Mouse (Mus musculus): ENCODE results near the gene Auts2.

Auts2 gene

GRCm38 (mm10) chr5:132013296-132013695 is 529.8 kb downstream of the Auts2 start:
- no peak for DNase-seq (ENCODE audit: low spot score in 2 of 2)

- no peak for DNase-seq (ENCODE audit: low spot score in 2 of 2)
These were observed 531.3 kb downstream of the Auts2 start for GRCm38 (mm10) chr5:132011795-132012194.

GRCm38 (mm10) chr5:132008703-132009222 is 534.4 kb downstream of the Auts2 start:
- no peak for DNase-seq (ENCODE audit: low spot score in 2 of 2)

GRCm38 (mm10) chr5:132007907-132008306 is 535.2 kb downstream of the Auts2 start:
- DNase-seq (ENCODE audit: low spot score in 2 of 2), result no peak

- DNase-seq (ENCODE audit: low spot score in 2 of 2), result no peak
These were observed 550.4 kb downstream of the Auts2 start for GRCm38 (mm10) chr5:131992681-131993211.

- DNase-seq (ENCODE audit: low spot score in 2 of 2), result no peak
These were observed 550.9 kb downstream of the Auts2 start for GRCm38 (mm10) chr5:131992268-131992667.

- DNase-seq (ENCODE audit: low spot score in 2 of 2), result no peak
These were observed 552.6 kb downstream of the Auts2 start for GRCm38 (mm10) chr5:131990532-131990931.

- DNase-seq (ENCODE audit: low spot score in 2 of 2), result no peak
These were observed 561.7 kb downstream of the Auts2 start for GRCm38 (mm10) chr5:131981451-131981850.

- DNase-seq (ENCODE audit: low spot score in 2 of 2), result no peak
These were observed 564.2 kb downstream of the Auts2 start for GRCm38 (mm10) chr5:131978939-131979338.

- DNase-seq (ENCODE audit: low spot score in 2 of 2), result no peak
These were observed 565.6 kb downstream of the Auts2 start for GRCm38 (mm10) chr5:131977497-131977896.

- no peak for DNase-seq (ENCODE audit: low spot score in 2 of 2)
These were observed 571.2 kb downstream of the Auts2 start for GRCm38 (mm10) chr5:131971901-131972300.

- no peak for DNase-seq (ENCODE audit: low spot score in 2 of 2)
These were observed 577.6 kb downstream of the Auts2 start for GRCm38 (mm10) chr5:131965499-131965898.

- no peak for DNase-seq (ENCODE audit: low spot score in 2 of 2)
These were observed 579.6 kb downstream of the Auts2 start for GRCm38 (mm10) chr5:131963565-131963964.

- no peak for DNase-seq (ENCODE audit: low spot score in 2 of 2)
These were observed 581.3 kb downstream of the Auts2 start for GRCm38 (mm10) chr5:131961859-131962258.

- no peak for DNase-seq (ENCODE audit: low spot score in 2 of 2)
These were observed 582.7 kb downstream of the Auts2 start for GRCm38 (mm10) chr5:131960432-131960831.

- no peak for DNase-seq (ENCODE audit: low spot score in 2 of 2)
These were observed 586.1 kb downstream of the Auts2 start for GRCm38 (mm10) chr5:131956998-131957397.

- no peak for DNase-seq (ENCODE audit: low spot score in 2 of 2)
These were observed 587.1 kb downstream of the Auts2 start for GRCm38 (mm10) chr5:131956090-131956489.

- no peak for DNase-seq (ENCODE audit: low spot score in 2 of 2)
These were observed 587.7 kb downstream of the Auts2 start for GRCm38 (mm10) chr5:131955227-131956016.

GRCm38 (mm10) chr5:131948571-131949151 is 594.5 kb downstream of the Auts2 start:
- DNase-seq (ENCODE audit: low spot score in 2 of 2), result no peak

GRCm38 (mm10) chr5:131946801-131947200 is 596.3 kb downstream of the Auts2 start:
- DNase-seq (ENCODE audit: low spot score in 2 of 2), result no peak

- DNase-seq (ENCODE audit: low spot score in 2 of 2), result no peak
These were observed 598.4 kb downstream of the Auts2 start for GRCm38 (mm10) chr5:131944761-131945160.

GRCm38 (mm10) chr5:131928696-131929095 is 614.4 kb downstream of the Auts2 start:
- no peak for DNase-seq (ENCODE audit: low spot score in 2 of 2)

- DNase-seq (ENCODE audit: low spot score in 2 of 2), result no peak
These were observed 620.4 kb downstream of the Auts2 start for GRCm38 (mm10) chr5:131922759-131923158.
